7 mouse cellular contexts compared by ENCODE assay signal in genomic region chr13:43364985-43365824, GRCm38 (mm10). TPM values are rescaled to one million over a fixed set of nuclear protein-coding genes. Genes with fewer than 3 reads are reported as not detected.
DNase-seq lines count a peak whose midpoint lies in the region; ATAC-seq lines count a peak whose summit lies in the region.

Gene Sirt5 (plus strand): TSS chr13:43365496.

- 16% methylated on average over 42 of the region's 42 CpGs for WGBS in intestine, embryonic 16.5 days
- WGBS in midbrain, embryonic 11.5 days: 15% methylated on average over 42 of the region's 42 CpGs

- peak; percentile 97 for ATAC-seq in intestine, embryonic 16.5 days
- ATAC-seq in midbrain, embryonic 11.5 days (ENCODE audit: low FRiP score): peak; percentile 96

- H3K4me1 ChIP-seq in intestine, embryonic 16.5 days (ENCODE audit: control insufficient read depth, insufficient read depth, low read length): peaks cover 4% of the 10 kb centered on the region; the same call in 1 of the 2 replicates
- H3K4me1 ChIP-seq in midbrain, embryonic 11.5 days (ENCODE audit: control insufficient read depth, insufficient read depth, low read length): peaks cover 4% of the 10 kb centered on the region

- intact Hi-C loops in gastrocnemius, postnatal 36 days (cut with DNase I): no loop called here
- intact Hi-C loops in left cerebral cortex, postnatal 36 days (cut with DNase I): loop anchor here (2.0 to 5.0 kb wide), 2 partner anchors 58 to 193 kb away; partner anchors contain the start of gene Tbc1d7

- H3K36me3 ChIP-seq in intestine, embryonic 16.5 days (ENCODE audit: control insufficient read depth, insufficient read depth, low read length): no peaks in the 10 kb centered on the region
- H3K36me3 ChIP-seq in midbrain, embryonic 11.5 days (ENCODE audit: control insufficient read depth, insufficient read depth, low read length): no peaks in the 10 kb centered on the region

- peak within 1 kb of the TSS; percentile 88 for H3K4me2 ChIP-seq in intestine, embryonic 16.5 days (ENCODE audit: low read depth, low read length)
- H3K4me2 ChIP-seq in midbrain, embryonic 11.5 days: peak within 1 kb of the TSS; percentile 76

- no peaks in the 10 kb centered on the region for H3K27me3 ChIP-seq in intestine, embryonic 16.5 days (replicated peaks; ENCODE audit: control insufficient read depth, insufficient read depth, low read length)
- H3K27me3 ChIP-seq in midbrain, embryonic 11.5 days (ENCODE audit: control insufficient read depth, insufficient read depth, low read length): no peaks in the 10 kb centered on the region

- peak within 1 kb of the TSS; percentile 88 for H3K9ac ChIP-seq in intestine, embryonic 16.5 days (ENCODE audit: low read depth, low read length)
- H3K9ac ChIP-seq in midbrain, embryonic 11.5 days (ENCODE audit: low read length): peak within 1 kb of the TSS; percentile 82

- DNase-seq in adrenal gland, adult 18-20 months (ENCODE audit: low spot score in 2 of 2): peak; percentile 90 to 92
- DNase-seq in embryo, embryonic 11 days: peak; percentile 94
- peak; percentile 82 to 87 for DNase-seq in gastrocnemius, postnatal 36 days
- DNase-seq in left cerebral cortex, postnatal 36 days (ENCODE audit: low spot score in 2 of 2): peak; percentile 81 to 84
- DNase-seq in midbrain, embryonic 11.5 days (ENCODE audit: low spot score, missing footprints): peak; percentile 99
- DNase-seq in skeletal muscle tissue, adult 2 months (ENCODE audit: low read depth, low spot score): peak; percentile 64

- peak within 1 kb of the TSS; percentile 23; the same call in 1 of the 2 replicates for H3K27ac ChIP-seq in intestine, embryonic 16.5 days (ENCODE audit: low read length)
- H3K27ac ChIP-seq in midbrain, embryonic 11.5 days (ENCODE audit: low read depth, low read length): peak within 1 kb of the TSS; percentile 40

- peak within 1 kb of the TSS; percentile 75 for H3K4me3 ChIP-seq in intestine, embryonic 16.5 days (ENCODE audit: low read length)
- H3K4me3 ChIP-seq in midbrain, embryonic 11.5 days (ENCODE audit: low read depth, low read length): peak within 1 kb of the TSS; percentile 53

- H3K9me3 ChIP-seq in intestine, embryonic 16.5 days (ENCODE audit: control insufficient read depth, low read length): no peaks in the 10 kb centered on the region
- H3K9me3 ChIP-seq in midbrain, embryonic 11.5 days (ENCODE audit: control insufficient read depth, low read length): no peaks in the 10 kb centered on the region

RNA-seq across cellular contexts. Expression of gene Sirt5, which starts in this region (rescaled TPM):
- 10 to 100 TPM; 26.8 to 32.7 TPM for total RNA-seq in adrenal gland, adult 18-20 months (2021)
- 10 to 100 TPM; 15.8 to 17.6 TPM for total RNA-seq in gastrocnemius, postnatal 36 days (2021)
- 17.1 and 20.4 TPM in 2 replicates for polyA plus RNA-seq in intestine, embryonic 16.5 days (2015; fragmentation: Nextera tagmentation; extraction: Ambion mirVana)
- 10 to 100 TPM; 17.6 to 19.5 TPM for total RNA-seq in left cerebral cortex, postnatal 36 days (2021)
- polyA plus RNA-seq in midbrain, embryonic 11.5 days (2014; fragmentation: Nextera tagmentation; extraction: Ambion mirVana): 25.5 and 26.6 TPM in 2 replicates

Comparison
In these comparisons a context has a peak if more than half of its experiments do, and no peak if none do; other contexts are left out.
1. Peak in every context shown above with its lines: DNase-seq, ATAC-seq, H3K4me3 ChIP-seq and H3K27ac ChIP-seq.